Mouse (Mus musculus) liver, adult 2 months (tissue): ENCODE data around the gene Sumf1. TPM values are rescaled to one million over a fixed set of nuclear protein-coding genes. Genes with fewer than 3 reads are reported as not detected.

Source experiments
- DNase-seq: peaks from one replicate; pipeline ENCODE4 v3.0.0-alpha.2; 2011; ENCODE audit warnings: low read depth, low spot score; ENCODE audit errors: extremely low read depth
- H3K27ac ChIP-seq: fragments of 200-500 bp; replicated peaks from 2 replicates; pipeline ENCODE4 v1.5.1; 2012; ENCODE audit warnings: low read depth, mild to moderate bottlenecking, control low read depth, inconsistent platforms, low read length; ENCODE audit not compliant: insufficient read depth
- H3K27me3 ChIP-seq: fragments of 200-500 bp; 2 replicates; pipeline ENCODE4 v1.6.1; 2012; ENCODE audit warnings: mild to moderate bottlenecking, moderate library complexity, low read length, inconsistent platforms; ENCODE audit not compliant: control insufficient read depth, insufficient read depth
- H3K36me3 ChIP-seq: fragments of 200-500 bp; 2 replicates; pipeline ENCODE4 v1.6.1; 2012; ENCODE audit warnings: low read length, inconsistent platforms; ENCODE audit not compliant: control insufficient read depth, insufficient read depth
- H3K4me1 ChIP-seq: fragments of 200-500 bp; 2 replicates; pipeline ENCODE4 v1.6.1; 2011; ENCODE audit warnings: low read length; ENCODE audit not compliant: control insufficient read depth, insufficient read depth
- H3K4me3 ChIP-seq: fragments of 200-500 bp; 2 replicates; pipeline ENCODE4 v1.5.1; 2011; ENCODE audit warnings: low read depth, mild to moderate bottlenecking, control low read depth, low read length, moderate library complexity; ENCODE audit not compliant: insufficient read depth
- H3K79me2 ChIP-seq: fragments of 200-500 bp; 2 replicates; pipeline ENCODE4 v1.6.1; 2012; ENCODE audit warnings: inconsistent platforms, mild to moderate bottlenecking, low read length, moderate library complexity; ENCODE audit not compliant: control insufficient read depth, insufficient read depth
- H3K9ac ChIP-seq: fragments of 200-500 bp; 2 replicates; pipeline ENCODE4 v1.6.1; 2012; ENCODE audit warnings: low read depth, mild to moderate bottlenecking, control low read depth, inconsistent platforms, low read length
- CTCF ChIP-seq: fragments of 200-500 bp; IDR thresholded peaks from 2 replicates; pipeline ENCODE4 v1.5.1; 2011; ENCODE audit warnings: low read depth, low read length, control low read depth
- POLR2A ChIP-seq: fragments of 200-500 bp; IDR thresholded peaks from 2 replicates; pipeline ENCODE4 v1.6.1; 2011; ENCODE audit warnings: low read length, control low read depth; ENCODE audit not compliant: insufficient read depth; ENCODE audit errors: extremely low read depth
- WGBS: fragments of 180-500 bp; shearing (Covaris S2); methylation state at CpG from one replicate; pipeline ENCODE4 v1.1.7; 2018; 5-methylcytosine and 5-hydroxymethylcytosine counted together
- polyA plus RNA-seq: library from polyadenylated mRNA; depleted of rRNA; stranded (reverse); fragments of >200 nt; gene quantifications from 2 replicates; pipeline ENCODE4 v1.2.3, GENCODE M21; 2012
- total RNA-seq: library from RNA; depleted of rRNA; stranded (reverse); fragments of >200 nt; gene quantifications from 2 replicates; pipeline ENCODE4 v1.2.3, GENCODE M21; 2014

Sumf1 gene
- total and polyA plus RNA-seq, 2 experiments, result 20.5 to 23.3 TPM

DNA sequence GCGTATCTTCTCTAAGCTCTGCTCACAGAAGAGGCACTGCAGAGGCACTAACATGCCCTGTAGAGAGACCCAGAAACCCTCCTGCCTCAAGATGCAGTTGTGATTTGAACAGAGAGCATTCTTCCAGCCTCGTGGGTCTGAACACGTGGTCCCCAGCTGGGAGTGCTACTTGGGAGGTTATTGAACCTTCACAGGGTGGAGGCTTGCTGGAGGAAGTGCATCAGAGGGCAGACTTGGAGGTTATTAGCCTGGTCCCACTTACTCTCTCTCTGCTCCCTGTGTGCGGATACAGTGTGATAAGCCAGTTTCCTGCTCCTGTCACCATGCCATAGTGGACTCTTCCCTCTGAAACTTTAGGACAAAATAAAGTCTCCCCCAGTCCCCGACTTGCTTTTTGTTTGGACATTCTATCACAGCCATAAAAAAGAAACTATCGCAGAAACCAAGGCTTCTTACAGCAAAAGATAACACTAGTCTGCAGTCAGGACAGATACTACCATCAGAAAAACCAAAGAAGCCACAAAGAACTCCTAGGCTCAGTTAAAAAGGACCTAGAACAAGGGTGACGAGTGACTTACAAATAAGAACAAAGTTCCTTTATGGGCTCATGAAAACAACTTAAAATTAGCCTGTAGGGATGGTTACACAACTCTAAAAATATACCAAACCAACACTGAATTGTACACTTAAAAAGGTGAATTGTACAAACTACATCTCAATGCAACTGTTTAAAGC lies 17.3 kb downstream of the Sumf1 start:
- peak; percentile 22 for DNase-seq
- Histone ChIP-seq H3K4me3 (no peak overlapping the region), H3K36me3 (peaks cover 12% of the 10 kb centered on the region), H3K9ac (no peak overlapping the region), H3K4me1 (peaks cover 10% of the 10 kb centered on the region), H3K27ac (no peak overlapping the region), H3K79me2 (no peaks in the 10 kb centered on the region; the same call in 1 of the 2 replicates), H3K27me3 (no peaks in the 10 kb centered on the region)
- 71% methylated on average over 7 of the region's 7 CpGs for WGBS
- TF ChIP-seq POLR2A, result no peak
- no peak for TF ChIP-seq CTCF

DNA sequence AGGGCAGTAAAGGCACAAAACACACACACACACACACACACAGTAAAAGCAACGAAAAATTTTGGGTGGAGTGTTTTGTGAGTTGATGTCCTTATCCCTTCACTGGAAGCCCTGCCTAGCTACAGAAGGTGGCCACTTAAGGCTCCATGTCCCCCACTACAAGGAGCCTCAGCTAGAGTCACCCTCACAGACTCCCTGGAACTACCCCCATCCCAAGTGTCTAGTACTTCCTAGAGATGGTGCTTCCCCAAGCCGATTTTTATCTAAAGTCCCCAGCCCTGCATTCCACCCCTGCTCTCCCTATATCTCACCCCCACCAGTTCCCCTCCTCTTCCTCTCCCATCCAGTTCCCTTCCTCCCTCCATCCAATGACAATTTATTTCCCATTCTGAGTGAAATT lies 19.8 kb downstream of the Sumf1 start:
- no peaks in the 10 kb centered on the region for H3K27me3 ChIP-seq
- H3K27ac ChIP-seq, result no peak overlapping the region
- peaks cover 4% of the 10 kb centered on the region for H3K36me3 ChIP-seq
- H3K4me1 ChIP-seq, result peaks cover 11% of the 10 kb centered on the region
- H3K79me2 ChIP-seq, result no peaks in the 10 kb centered on the region; the same call in 1 of the 2 replicates
- no peak overlapping the region for H3K4me3 ChIP-seq
- no peak for DNase-seq
- TF ChIP-seq CTCF (no peak), POLR2A (no peak)
- 82% methylated on average over 2 of the region's 2 CpGs for WGBS
- no peak overlapping the region for H3K9ac ChIP-seq

DNA sequence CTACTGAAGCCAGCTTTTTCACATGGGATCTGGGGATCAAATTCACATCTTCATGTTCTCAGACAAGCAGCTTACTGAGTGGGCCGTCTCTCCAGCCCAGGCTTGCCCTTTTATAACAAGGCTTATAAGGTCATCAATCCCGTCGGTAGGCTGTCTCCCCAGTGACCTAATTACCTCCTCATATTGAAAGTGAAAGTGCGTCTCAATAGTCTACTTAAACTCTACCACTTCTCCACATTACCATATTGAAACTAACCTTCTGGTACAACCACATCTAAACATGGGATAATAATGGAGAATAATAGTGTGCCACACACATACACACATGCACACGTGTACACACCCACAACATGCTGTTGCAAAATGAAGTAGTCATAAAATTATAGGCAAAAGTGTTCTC lies 20.4 kb downstream of the Sumf1 start:
- peak; percentile 73 for DNase-seq
- 12% methylated on average over 5 of the region's 5 CpGs for WGBS
- H3K4me3 ChIP-seq, result no peak overlapping the region
- H3K36me3 ChIP-seq, result peaks cover 4% of the 10 kb centered on the region; the same call in 1 of the 2 replicates
- H3K9ac ChIP-seq, result no peak overlapping the region
- TF ChIP-seq CTCF, result no peak
- no peak for TF ChIP-seq POLR2A
- peaks cover 14% of the 10 kb centered on the region for H3K4me1 ChIP-seq
- H3K27ac ChIP-seq, result no peak overlapping the region
- H3K27me3 ChIP-seq, result no peaks in the 10 kb centered on the region
- H3K79me2 ChIP-seq, result no peaks in the 10 kb centered on the region; the same call in 1 of the 2 replicates

DNA sequence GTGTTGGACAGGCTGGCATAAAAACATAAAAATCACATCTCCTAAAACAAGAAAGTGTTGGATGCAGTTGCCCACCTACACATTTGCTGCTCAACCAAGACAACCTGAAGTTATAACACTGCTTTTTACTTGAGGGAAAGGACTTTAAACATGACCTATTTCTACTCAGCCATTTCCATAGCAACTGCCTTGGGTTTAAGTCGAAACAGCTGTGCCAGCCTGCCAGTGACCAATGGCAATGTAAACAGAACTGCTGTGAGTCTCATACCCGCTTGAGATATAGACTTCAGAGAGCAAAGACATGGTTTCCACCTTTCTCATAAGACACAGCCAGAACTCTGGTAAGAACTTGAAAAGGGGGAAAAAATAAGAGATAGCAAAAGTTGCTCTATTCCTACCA lies 24.8 kb downstream of the Sumf1 start:
- TF ChIP-seq POLR2A (no peak), CTCF (no peak)
- no peak overlapping the region for H3K4me3 ChIP-seq
- no peaks in the 10 kb centered on the region for H3K27me3 ChIP-seq
- H3K9ac ChIP-seq, result no peak overlapping the region
- H3K79me2 ChIP-seq, result peaks cover 3% of the 10 kb centered on the region; the same call in 1 of the 2 replicates
- H3K36me3 ChIP-seq, result no peaks in the 10 kb centered on the region
- H3K27ac ChIP-seq, result no peak overlapping the region
- peak; percentile 50 for DNase-seq
- WGBS, result 28% methylated on average over 2 of the region's 2 CpGs
- H3K4me1 ChIP-seq, result peaks cover 13% of the 10 kb centered on the region

DNA sequence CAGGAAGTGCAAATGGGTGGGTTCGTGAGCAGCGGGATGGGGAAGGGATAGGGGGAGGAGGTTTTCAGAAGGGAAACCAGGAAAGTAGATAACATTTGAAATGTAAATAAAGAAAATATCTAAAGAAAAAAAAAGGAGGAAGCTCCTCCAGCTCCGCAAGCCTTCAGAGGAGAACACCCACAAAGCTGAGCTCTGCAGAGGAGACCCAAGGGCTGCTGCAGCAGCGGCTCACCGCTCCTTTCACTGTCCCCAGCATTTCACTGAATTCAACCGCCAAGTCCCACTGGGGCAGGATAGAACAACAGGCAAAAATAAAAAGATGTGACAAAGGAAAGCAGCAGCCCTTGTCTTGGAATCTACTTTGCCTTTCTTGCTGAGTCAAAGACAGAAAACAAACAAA lies 28.5 kb downstream of the Sumf1 start:
- Histone ChIP-seq H3K4me1 (0 out of 2 replicates have a peak, but pooled peaks cover 4% of the 10 kb centered on the region), H3K4me3 (no peak overlapping the region), H3K36me3 (no peaks in the 10 kb centered on the region; the same call in 1 of the 2 replicates), H3K9ac (no peak overlapping the region), H3K27ac (no peak overlapping the region), H3K27me3 (no peaks in the 10 kb centered on the region), H3K79me2 (peaks cover 3% of the 10 kb centered on the region; the same call in 1 of the 2 replicates)
- TF ChIP-seq CTCF, result no peak
- TF ChIP-seq POLR2A, result no peak
- no peak for DNase-seq
- WGBS, result 69% methylated on average over 6 of the region's 6 CpGs

DNA sequence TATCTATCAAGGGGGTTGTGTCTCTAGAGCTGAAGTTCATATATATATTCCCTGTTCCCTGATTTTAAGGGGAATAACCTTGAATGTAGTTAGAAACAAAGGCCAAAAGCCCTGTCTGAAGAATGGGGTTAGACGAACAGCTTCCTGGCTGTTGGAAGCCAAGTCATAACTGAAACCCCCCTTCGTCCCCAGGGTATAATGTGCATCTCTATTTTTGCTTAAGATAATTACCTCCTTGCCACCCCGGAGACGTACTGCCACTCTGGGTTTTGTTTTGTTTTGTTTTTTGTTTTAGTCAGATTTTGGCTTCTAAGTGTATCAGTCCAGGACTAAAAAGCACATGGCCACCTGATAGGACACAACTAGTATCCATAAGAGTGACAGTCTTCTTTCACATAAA lies 31.1 kb downstream of the Sumf1 start:
- DNase-seq, result no peak
- TF ChIP-seq CTCF, result no peak
- no peak for TF ChIP-seq POLR2A
- 96% methylated on average over 4 of the region's 4 CpGs for WGBS
- H3K4me3 ChIP-seq, result no peak overlapping the region
- H3K36me3 ChIP-seq, result peaks cover 8% of the 10 kb centered on the region
- no peaks in the 10 kb centered on the region for H3K4me1 ChIP-seq
- H3K9ac ChIP-seq, result no peak overlapping the region
- no peaks in the 10 kb centered on the region for H3K27me3 ChIP-seq
- no peak overlapping the region for H3K27ac ChIP-seq
- H3K79me2 ChIP-seq, result peaks cover 3% of the 10 kb centered on the region; the same call in 1 of the 2 replicates
